Mouse (Mus musculus) monocyte, adult 2 months (primary cell): ENCODE results near the gene Frmpd4.

Experiments used
- DNase-seq, 2 experiments: peaks; one replicate each; pipeline ENCODE4 v3.0.0; 2022; ENCODE audit warnings: low spot score in 2 of 2, low read depth in 1 of 2

The Frmpd4 gene

GRCm38 (mm10) chrX:168577131-168577530 lies at the start of gene Frmpd4:
Gene Frmpd4 (minus strand): TSS chrX:168577231.
- no peak for DNase-seq

- DNase-seq, result no peak
Measured at GRCm38 (mm10) chrX:168595193-168595592, 18.2 kb upstream of the Frmpd4 start.

- no peak for DNase-seq
Measured at GRCm38 (mm10) chrX:168584303-168584702, 7.3 kb upstream of the Frmpd4 start.

GRCm38 (mm10) chrX:168571808-168572207 lies 5.2 kb downstream of the Frmpd4 start:
- DNase-seq, result no peak

- DNase-seq, result no peak
Measured at GRCm38 (mm10) chrX:168569231-168569630, 7.8 kb downstream of the Frmpd4 start.

- DNase-seq, result no peak
Measured at GRCm38 (mm10) chrX:168505254-168505653, 71.8 kb downstream of the Frmpd4 start.

GRCm38 (mm10) chrX:168455233-168455632 lies 121.8 kb downstream of the Frmpd4 start:
- DNase-seq, result no peak

- DNase-seq, result no peak
Measured at GRCm38 (mm10) chrX:168431206-168431605, 145.8 kb downstream of the Frmpd4 start.

- DNase-seq, result no peak
Measured at GRCm38 (mm10) chrX:168429814-168430213, 147.2 kb downstream of the Frmpd4 start.

- no peak for DNase-seq
Measured at GRCm38 (mm10) chrX:168415403-168415802, 161.6 kb downstream of the Frmpd4 start.

- DNase-seq, result no peak
Measured at GRCm38 (mm10) chrX:168403512-168403911, 173.5 kb downstream of the Frmpd4 start.

- no peak for DNase-seq
Measured at GRCm38 (mm10) chrX:168350431-168350830, 226.6 kb downstream of the Frmpd4 start.

GRCm38 (mm10) chrX:168349320-168350225 lies 227.5 kb downstream of the Frmpd4 start:
- DNase-seq, result no peak

GRCm38 (mm10) chrX:168338212-168338611 lies 238.8 kb downstream of the Frmpd4 start:
- DNase-seq, result no peak

GRCm38 (mm10) chrX:168325161-168325560 lies 251.9 kb downstream of the Frmpd4 start:
- DNase-seq, result no peak

- no peak for DNase-seq
Measured at GRCm38 (mm10) chrX:168312158-168312557, 264.9 kb downstream of the Frmpd4 start.

- no peak for DNase-seq
Measured at GRCm38 (mm10) chrX:168310143-168310542, 266.9 kb downstream of the Frmpd4 start.

GRCm38 (mm10) chrX:168292506-168292905 lies 284.5 kb downstream of the Frmpd4 start:
- no peak for DNase-seq

- no peak for DNase-seq
Measured at GRCm38 (mm10) chrX:168207034-168207433, 370.0 kb downstream of the Frmpd4 start.

GRCm38 (mm10) chrX:168191944-168192343 lies 385.1 kb downstream of the Frmpd4 start:
- DNase-seq, result no peak

GRCm38 (mm10) chrX:168189563-168189962 lies 387.5 kb downstream of the Frmpd4 start:
- DNase-seq, result no peak

- no peak for DNase-seq
Measured at GRCm38 (mm10) chrX:168163001-168163400, 414.0 kb downstream of the Frmpd4 start.

GRCm38 (mm10) chrX:168158866-168159265 lies 418.2 kb downstream of the Frmpd4 start:
- DNase-seq, result no peak
